Mouse (Mus musculus) kidney, postnatal 25 days (tissue): ENCODE data around the gene Gm10295.
A peak's percentile ranks its signal among the peaks of the same experiment; 100 is the strongest.

Experiments used
- DNase-seq, 2 experiments: peaks; one replicate each; pipeline ENCODE4 v3.0.0; 2021; ENCODE audit warnings: mixed read lengths in 2 of 2

Gene Gm10295

DNA sequence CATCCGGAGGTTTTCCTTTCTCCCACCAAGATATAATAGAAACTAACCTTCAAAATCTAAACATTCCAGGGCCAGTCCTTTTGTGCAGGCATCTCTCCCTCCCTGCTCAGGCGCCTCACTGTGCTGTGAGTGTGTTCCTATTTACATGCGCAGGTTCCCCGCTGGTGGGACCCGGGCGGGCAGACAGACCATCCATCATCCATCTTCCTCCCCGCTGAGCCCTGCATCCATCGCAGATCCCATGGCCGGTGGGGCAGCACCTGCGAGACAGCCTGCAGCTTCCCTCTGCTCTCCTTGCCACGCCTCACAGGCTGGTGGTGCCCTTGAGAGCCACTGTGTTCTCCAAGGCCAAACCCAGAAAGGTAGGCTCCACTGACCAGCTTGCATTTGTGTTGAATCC is at the start of gene Gm10295:
Gene Gm10295 (minus strand): TSS at position 122 of the 400 bp plus-strand sequence.
- DNase-seq, result no peak

DNA sequence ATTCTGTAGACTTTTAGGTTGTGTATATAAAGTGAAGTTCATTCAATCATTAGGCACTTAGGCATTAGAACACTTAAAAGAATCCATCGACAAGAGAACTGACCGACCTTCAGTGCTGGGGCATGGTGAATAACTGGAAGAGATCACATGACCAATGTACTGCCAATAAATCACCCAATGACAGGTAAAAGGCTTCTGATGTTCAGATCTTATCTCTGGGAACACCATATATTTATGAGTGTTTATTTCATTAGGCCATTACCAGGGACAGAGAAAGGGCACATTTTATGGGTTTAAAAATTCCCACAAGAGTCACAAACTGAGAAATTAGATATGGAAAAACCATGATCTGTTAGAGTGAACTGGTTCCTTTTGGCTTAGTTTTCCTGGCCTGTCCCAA is 49.7 kb upstream of the Gm10295 start:
- DNase-seq, result no peak

DNA sequence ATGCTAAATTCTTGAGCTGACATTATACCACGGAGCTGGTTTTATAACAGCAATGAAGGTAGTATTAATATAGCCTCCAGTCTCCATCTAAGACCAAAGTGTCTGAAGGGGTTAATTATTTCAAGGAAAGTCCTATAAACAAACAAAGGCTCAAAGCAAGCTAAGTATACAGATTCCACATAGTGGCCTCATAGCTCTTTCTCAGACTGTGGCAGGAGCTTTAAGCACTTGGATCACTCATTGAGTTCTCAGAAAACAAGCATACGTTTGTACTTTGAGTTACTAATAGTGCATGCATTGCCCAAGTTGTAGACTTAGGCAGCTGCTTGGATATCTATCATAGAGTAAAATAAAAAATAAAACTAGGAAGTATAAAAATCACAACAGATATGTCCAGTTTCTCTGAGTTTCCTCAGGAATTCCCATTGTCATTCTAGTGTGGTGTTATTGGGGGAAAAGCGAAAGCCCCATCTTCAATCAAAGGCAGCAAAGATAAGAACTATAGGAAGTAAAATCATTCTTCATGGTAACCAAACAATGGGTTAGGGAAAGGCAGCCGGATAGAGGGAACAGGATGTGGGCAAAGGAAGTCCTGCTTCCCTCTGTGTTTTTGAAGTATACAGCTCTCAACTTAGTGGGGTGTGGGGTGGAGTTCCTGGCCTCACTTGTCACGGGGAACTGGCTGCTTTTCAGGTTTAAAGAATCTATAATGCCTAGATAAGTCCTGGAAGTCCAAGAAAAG is 48.8 kb upstream of the Gm10295 start:
- no peak for DNase-seq

DNA sequence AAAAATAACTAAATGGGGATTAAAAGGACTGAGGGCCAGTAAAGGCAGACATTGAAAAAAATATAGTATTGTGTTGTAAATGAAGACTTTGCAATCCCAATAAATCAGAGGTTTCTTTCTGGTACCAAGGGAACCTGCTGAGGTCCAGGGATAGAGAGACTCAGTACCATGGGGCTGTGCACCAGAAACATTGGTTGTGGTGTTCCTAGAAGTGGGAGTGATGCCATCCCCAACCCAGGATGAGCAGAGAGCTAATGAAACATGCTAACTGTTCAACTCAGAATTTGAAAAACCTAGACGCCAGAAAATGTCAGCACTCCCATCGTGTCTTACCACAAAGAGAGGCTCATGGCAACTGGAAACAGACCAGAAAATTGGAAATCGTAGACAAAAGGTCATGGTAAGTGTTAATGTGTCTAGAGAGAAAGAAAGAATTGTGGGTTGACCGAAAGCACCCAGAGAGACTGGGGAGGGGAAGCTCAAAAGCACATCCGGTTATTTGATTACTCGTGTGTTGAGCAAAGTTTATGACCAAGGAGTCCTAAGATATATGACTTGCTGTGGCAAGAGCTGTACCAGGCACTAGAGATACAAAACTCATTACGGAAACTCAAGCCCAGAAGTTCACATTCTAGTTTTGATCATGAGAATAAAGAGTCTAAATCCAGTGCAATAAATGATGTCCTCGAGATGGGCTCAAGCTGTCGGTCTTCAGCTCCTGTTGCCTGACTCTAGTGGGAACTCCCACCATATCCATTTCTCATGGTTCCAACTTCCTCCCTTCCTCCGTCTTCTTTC is 47.9 kb upstream of the Gm10295 start:
- peak in 1 of 2 experiments; percentile 31 for DNase-seq

DNA sequence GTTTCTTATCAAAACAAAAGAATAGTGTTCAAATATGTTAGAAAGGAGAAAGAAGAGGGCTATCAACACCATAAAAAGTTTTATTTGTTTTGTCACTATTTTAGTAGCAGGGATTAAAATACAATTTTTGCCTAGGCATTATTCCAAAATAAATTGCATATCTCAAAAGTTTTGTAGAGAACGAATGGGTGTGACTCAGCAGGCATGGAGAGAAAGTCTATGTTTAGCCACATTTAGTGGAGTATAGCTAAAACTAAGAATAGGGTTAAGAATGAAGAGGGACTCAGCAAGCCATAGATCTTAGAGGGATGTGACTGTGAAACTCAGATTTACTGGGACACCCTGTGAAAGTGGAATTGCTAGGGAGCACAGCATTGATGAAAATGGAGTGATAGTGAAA is 47.1 kb upstream of the Gm10295 start:
- no peak for DNase-seq

DNA sequence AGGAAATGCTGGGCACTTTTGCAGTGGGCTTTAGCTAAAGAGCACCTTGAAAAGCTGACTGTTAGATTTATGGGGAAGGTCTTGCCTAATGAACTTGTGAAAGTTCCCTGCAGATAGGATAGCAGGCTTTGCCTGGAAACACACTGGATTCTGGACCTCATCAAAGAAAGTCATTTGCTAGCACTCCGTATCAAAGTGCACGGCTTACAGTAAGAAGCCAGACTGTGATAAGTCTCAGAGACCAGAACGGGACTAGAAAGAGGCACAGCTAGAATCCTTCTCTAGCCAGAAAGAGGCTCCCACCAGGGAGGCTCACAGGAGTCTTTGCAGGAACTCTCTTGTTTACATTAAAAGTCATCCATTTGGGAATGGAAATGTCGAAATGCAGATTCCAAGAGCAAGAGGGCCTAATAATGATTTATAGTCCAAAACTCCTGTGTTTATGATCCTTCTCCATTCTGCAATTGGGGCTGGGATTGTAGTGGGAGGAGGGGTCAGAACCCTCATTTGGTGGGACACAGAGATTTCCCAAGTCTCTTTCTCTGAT is 41.6 kb upstream of the Gm10295 start:
- no peak for DNase-seq

DNA sequence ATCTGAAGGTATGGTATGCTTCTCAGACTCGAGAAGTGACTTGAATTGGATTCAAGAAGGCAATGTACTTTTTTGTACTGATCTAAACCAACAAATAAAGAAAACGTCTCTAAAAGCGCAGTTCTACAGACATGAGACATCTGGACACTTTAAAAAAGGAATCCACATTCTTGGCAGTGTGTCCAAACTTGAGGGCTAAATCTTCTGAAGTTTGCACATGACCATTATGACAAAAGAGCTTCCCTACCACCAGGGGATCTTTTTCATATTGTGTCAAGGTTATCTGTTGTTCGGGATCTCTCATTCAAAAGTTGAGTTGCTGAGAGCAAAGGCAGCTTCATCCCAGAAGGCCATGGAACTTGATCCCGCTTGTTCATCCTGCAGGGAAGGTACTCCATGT is 40.0 kb upstream of the Gm10295 start:
- DNase-seq, result no peak

DNA sequence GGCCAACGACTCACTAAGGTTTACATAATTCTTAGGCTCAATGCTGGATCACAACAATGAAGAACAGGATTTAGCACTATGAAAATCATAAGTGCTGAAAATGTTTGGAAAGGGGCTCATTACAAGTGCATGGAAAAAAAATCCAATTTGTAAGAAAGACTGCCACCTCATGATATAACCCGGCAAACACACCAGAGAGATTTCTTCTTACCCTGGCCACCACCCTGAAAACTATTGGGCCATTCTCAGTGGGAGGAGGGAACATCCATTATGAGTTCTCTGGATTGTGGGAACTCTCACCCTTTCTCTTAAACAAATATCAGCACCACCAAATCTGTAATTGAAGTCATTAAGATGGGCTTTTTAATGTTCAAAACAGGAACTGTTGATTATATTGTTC is 39.0 kb upstream of the Gm10295 start:
- DNase-seq, result no peak

DNA sequence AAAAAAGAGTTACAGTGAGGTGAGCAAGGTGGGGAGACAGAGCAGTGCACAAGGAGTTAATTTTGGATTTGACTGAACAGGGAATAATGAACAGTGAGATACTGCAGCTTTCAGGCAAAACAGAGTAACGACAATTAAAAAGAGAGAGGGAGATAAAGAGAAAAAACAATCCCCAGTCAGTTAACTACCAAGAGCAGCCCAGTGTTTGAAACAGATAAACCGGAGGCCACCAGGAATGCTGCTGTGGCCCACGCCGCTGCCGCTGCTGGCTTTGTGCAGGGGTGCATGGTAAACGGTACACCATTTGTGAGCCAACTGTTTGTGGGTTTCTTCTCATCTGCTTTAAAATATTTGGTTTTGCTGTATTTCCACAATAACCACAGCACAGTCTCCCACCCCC is 34.8 kb upstream of the Gm10295 start:
- DNase-seq, result no peak

DNA sequence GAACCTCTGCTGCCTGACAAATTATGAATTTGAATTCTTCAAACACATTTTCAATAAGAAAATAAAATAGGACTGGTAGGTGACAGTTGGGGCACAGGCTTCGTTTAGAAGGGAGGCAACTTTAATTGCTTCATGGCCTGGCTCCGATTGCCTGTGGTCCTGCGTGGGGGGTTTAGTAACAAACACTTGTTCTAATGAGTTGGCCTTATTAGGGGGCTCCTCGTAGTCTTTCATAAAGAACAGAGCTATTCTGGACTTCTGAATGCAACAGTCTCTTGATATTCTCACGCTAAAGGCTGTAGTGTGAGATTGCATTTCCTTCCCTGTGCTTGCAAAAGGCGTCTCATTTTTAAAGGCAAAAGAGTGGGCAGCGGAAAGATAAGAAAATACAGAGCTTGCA is 33.6 kb upstream of the Gm10295 start:
- DNase-seq, result no peak

DNA sequence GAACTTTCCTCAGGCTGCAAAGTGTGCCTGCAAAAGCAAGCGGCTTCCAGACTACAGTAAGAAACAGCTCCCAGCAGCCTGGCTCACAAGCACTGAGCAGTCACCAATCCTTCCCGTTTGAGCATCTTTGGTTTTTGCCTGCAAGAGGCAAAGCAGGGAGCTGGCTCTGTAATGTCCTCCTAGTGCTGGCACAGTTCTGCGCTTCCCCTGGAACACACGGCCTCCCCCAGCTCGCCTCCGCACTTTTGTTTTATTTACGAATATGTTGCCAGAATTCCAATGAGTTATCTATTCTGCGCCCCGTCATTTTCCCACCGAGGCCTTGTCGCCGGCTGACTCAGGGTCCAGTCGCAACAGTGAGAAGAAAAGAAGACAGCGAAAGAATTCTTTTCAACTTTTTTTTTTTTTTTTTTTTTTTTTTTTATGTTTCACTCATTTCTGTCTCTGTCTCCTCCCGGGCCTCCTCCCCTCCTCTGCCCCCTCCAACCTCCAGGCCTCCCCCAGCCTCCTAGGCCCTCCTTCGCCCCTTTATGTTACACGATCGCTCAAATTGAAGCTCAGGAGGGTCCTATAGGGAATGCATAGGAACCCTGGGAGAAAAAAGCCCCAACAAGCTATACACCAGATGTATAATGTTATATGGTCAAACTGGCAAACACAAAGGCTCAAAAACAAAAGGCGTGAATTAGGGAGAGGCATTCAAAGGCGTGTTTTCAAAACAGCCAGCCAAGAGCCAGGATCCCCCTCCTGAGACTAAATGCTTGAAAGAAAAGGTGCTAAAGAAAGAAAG is 32.3 kb upstream of the Gm10295 start:
- peak; percentile 52 to 58 for DNase-seq

DNA sequence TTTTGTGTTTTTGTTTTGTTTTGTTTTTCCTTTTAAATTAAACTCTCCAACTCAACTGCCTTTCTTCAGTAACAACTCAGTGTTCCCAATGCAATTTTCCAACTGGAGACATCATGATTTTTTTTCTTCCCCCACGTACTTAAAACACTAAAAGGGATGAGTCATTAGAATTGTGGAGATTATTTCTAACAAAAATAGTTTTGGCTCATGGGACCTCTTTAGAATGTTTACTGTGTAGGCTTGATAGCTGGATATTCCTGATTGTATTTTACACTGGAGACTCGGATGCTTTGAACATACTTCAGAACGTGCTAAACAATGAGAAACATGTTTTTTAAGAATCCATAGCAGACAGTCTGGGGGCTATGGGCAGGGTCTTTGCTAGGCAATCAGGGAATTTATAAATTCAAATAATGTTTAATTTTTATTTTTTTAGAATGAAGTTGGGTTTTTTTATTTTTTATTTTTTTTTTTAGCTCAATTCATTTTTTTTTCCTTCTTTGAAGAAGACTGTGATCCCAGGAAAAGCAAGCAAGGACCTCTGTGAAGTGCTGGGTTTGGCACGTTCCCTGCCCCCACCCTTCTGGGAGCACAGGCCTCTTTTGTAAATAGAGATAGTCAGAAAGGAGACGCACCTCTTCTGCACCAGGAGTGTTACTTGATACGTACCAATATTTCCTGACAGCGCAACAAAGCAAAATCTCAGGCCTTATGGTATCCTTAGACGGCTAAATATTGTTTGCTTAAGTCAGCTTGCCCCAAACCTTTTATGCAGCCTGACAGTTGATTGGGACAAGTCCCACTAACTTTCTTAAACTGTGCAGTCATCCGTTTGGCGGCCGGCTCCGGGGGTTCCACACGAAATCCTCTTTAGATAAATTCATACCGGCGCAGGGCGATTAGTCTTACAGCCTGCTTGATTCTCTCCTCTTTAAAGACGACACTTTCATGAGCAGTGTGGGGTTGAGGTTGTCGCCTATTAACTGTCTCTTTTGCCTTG is 28.8 kb upstream of the Gm10295 start:
- DNase-seq, result no peak

DNA sequence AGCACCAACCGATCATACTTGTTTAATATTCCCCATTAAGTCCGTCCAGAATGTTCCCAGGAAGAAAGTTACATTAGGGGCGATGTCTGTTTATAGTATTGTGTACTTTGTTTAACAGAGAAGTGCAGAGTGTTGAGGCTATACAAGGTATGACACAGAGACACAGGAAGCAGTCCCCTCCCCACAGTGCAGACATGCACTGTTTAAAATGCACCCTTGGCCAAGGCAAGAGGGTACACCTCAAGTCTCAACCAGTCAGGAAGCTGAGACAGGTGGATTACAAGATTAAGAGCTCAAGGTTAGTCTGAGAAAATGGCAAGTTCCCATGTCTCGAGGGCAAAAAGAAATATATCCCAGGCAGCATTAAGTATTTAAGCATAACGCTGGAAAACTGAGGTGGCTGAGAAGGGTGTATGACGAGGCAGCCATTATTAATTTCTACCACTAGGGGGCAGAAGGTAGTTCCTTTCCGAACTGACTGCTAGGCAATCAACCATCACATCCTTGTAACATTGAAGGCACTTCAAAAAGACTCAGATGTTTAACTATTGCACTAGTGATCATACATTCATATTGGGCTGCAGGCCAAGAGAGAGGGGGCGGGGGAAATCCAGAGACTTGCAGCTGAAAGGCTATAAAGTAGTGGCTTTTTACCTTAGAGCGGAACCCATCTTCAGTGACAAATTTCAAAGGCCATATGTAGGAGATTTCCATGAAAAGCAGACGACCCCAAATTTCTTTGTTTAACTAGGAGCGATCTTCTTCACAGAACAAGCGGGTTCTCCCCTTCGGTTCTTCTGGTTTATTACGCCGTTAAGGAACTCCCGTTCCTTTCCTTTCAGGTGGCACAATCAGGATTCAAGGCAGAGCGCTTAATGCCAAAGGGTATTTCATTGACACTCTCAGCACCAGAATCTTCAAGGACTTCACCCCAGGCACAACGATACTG is 27.8 kb upstream of the Gm10295 start:
- DNase-seq, result peak in 1 of 2 experiments; percentile 76

DNA sequence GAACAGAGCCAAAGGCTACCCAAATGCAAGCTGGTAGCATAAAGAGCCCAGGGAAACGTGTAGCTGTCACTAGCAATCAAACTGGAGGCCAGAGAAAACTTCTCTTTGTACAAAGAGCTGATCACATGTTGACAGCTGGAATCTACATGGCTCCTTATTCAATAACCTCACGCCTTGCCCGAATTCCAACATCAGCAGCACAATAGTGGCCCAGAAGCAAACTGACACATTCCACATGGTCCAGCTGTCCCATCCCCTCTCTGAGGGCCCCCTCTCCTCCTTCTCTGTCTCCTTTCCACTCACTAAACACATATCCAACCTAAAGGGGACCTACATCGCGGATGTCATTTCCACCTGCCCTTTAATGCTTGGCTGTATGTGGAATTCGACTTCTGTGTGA is 26.7 kb upstream of the Gm10295 start:
- DNase-seq, result no peak

DNA sequence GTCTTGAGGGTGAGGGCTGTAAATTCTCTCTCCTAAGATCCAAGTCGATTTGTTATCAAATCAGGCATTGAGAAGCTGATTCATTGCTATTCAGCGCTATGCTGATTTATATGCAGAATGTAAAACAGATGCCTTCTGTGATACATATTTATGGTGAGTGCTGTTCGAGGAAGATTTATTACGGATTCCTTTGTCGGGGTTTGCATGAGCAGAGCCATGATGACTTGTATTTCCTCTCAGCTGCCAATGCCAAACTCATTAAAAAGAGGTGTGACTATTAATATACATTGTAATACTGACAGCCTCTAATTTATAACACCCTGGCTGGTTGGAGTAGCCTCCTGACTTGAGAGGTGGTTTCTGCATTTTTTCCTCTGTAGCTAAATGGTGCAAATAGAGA is 22.8 kb upstream of the Gm10295 start:
- no peak for DNase-seq

DNA sequence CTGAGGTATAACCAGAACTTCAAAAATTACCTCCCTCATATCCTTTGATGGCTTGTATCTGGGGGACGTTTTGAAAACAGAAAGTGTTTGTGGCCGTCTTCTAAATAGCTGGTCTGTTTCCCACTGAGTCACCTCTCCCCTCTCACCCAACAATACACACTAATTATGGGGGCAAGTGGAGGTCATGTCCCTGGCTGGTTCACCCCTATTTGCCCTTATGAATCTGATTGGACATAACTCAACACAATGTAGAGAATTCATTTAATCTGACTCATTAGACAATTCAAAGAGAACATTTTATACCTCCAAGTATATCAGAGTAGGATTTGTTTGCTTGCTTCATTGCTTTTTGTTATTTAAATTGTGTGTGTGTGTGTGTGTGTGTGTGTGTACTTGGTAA is 20.6 kb upstream of the Gm10295 start:
- no peak for DNase-seq

DNA sequence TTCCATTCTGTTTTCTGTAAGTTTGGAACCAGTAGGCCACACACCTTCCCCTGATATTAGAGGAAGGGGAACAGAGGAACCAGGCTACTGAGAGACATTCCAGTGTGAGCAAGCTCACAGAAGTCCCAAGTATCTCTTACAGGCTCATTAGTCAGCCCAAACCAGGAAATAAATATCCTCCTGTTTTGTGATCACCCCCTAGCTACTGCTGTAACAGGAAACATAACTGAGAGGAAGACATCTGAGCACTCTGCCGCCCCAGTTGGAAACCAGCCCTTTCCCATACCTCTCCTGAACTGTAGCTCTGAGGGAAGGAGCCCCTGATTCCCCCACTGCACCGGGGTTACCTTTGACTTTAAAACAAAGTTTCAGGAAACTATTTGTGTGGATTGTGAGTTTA is 19.5 kb upstream of the Gm10295 start:
- DNase-seq, result peak; percentile 45 to 54

DNA sequence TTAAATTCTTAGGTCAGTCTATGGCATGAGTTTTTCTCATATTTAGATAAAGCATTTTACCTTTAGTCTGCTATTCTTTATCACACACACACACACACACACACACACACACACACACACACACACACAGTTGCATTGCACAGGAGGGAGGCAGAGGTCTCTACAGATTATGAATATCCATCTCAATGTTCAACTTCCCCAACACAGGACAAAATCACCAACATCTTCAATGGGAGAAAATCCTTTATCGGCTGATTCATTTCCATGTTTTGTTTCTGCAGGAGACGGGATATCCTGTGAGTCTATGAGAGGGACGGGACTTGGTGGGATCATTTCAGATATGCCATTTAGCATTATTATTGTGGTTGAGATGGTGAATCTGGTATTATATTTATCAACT is 18.8 kb upstream of the Gm10295 start:
- no peak for DNase-seq

DNA sequence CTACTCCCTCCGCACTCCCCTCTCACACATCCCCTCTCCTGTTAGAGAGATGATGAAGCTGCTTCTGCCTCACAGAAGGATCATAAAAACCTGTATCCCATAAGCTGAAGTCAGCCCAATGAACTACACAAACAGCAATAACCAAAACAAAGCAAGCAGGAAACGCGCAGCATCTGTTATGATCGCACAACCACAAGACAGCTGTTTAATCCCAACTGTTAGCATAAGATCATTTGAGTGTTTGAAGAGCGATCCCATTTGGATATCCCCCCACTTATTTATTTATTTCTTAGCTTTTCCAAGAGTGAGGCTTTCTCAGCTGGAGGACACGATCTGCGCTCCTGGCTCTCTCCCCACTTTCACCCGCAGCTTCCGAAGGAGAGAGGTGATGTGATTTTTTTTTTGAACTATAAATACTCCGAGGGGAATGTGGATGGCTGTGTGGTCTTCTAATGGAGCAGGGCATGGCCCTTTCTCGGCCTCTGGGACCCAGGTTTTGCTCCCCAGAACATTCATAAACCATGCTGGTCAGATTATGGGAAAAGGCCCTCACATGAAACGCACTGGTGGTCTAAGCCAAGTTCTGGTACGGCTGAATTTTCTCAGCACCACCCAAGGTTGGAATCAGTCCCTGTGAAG is 17.4 kb upstream of the Gm10295 start:
- no peak for DNase-seq

DNA sequence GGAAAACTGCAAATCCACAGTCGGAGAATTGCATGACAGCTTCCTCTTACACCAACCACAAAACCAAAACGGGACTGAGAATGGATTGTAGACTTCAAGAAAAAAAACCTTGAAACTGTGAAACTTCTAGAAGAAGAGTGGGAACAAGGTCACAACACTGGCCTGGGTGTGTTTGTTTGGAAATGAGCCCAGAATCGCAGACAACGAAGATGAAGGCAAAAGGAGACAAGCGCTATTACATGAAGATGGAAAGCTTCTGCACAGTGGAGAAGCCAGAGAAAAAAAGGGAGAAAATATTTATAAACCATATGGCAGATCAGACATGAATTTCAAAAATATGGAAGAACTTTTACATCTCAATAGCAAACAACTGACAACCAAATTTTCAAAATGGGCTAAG is 4.3 kb upstream of the Gm10295 start:
- no peak for DNase-seq
